8 mouse cellular contexts compared by ENCODE assay signal in genomic region chr17:75017423-75017822, GRCm38 (mm10). TPM values are rescaled to one million over a fixed set of nuclear protein-coding genes. Genes with fewer than 3 reads are reported as not detected.
DNase-seq lines count a peak whose midpoint lies in the region; ATAC-seq and TF ChIP-seq lines count a peak whose summit lies in the region.

No protein-coding gene starts in this region.

- no peak for ATAC-seq in liver, embryonic 12.5 days
- 0 out of 2 replicates have a peak, but pooled peaks have one; percentile 25 for ATAC-seq in stomach, postnatal 0 days (ENCODE audit: low FRiP score, low TSS enrichment)

- 59% methylated on average over 7 of the region's 7 CpGs for WGBS in liver, embryonic 12.5 days (ENCODE audit: insufficient replicate concordance)
- 72% methylated on average over 7 of the region's 7 CpGs for WGBS in limb, embryonic 10.5 days
- 84% methylated on average over 7 of the region's 7 CpGs for WGBS in stomach, postnatal 0 days

- DNase-seq in cerebellum, postnatal 10 days: peak; percentile 61 to 62
- no peak for DNase-seq in cerebellum, adult 11 months
- DNase-seq in liver: peak; percentile 58
- DNase-seq in adrenal gland, postnatal 36 days: peak; percentile 26 to 43
- peak; percentile 61 for DNase-seq in limb, embryonic 10.5 days (ENCODE audit: low spot score)
- peak; percentile 50 for DNase-seq in stomach, postnatal 0 days (ENCODE audit: low spot score)
- no peak for DNase-seq in left cerebral cortex, adult 11 months (ENCODE audit: low spot score)

- peak; percentile 73 for TF ChIP-seq CTCF in stomach, postnatal 0 days (IDR thresholded peaks at IDR 0.05; ENCODE audit: low read depth)

- no peak overlapping the region for H3K27ac ChIP-seq in liver, embryonic 12.5 days
- no peak overlapping the region for H3K27ac ChIP-seq in limb, embryonic 10.5 days
- H3K27ac ChIP-seq in stomach, postnatal 0 days (replicated peaks): no peak overlapping the region

- H3K4me3 ChIP-seq in liver, embryonic 12.5 days: no peak overlapping the region
- no peak overlapping the region for H3K4me3 ChIP-seq in limb, embryonic 10.5 days
- H3K4me3 ChIP-seq in stomach, postnatal 0 days (ENCODE audit: low read depth, low read length): no peak overlapping the region

- H3K9ac ChIP-seq in liver, embryonic 12.5 days: no peak overlapping the region
- no peak overlapping the region for H3K9ac ChIP-seq in stomach, postnatal 0 days (ENCODE audit: low read length)

- no peaks in the 10 kb centered on the region; the same call in 1 of the 2 replicates for H3K4me1 ChIP-seq in liver, embryonic 12.5 days
- H3K4me1 ChIP-seq in limb, embryonic 10.5 days: peaks cover 37% of the 10 kb centered on the region
- H3K4me1 ChIP-seq in stomach, postnatal 0 days (replicated peaks; ENCODE audit: control insufficient read depth, insufficient read depth): peaks cover 3% of the 10 kb centered on the region

- H3K4me2 ChIP-seq in liver, embryonic 12.5 days: no peak overlapping the region
- H3K4me2 ChIP-seq in stomach, postnatal 0 days (replicated peaks; ENCODE audit: low read depth): no peak overlapping the region

- no peaks in the 10 kb centered on the region for H3K27me3 ChIP-seq in liver, embryonic 12.5 days (replicated peaks)
- H3K27me3 ChIP-seq in limb, embryonic 10.5 days (ENCODE audit: low read depth, poor library complexity, severe bottlenecking): no peaks in the 10 kb centered on the region
- no peaks in the 10 kb centered on the region for H3K27me3 ChIP-seq in stomach, postnatal 0 days (ENCODE audit: control insufficient read depth, insufficient read depth, low read length)

- no peaks in the 10 kb centered on the region for H3K36me3 ChIP-seq in liver, embryonic 12.5 days
- 0 out of 2 replicates have a peak, but pooled peaks cover 9% of the 10 kb centered on the region for H3K36me3 ChIP-seq in limb, embryonic 10.5 days
- no peaks in the 10 kb centered on the region for H3K36me3 ChIP-seq in stomach, postnatal 0 days (ENCODE audit: control insufficient read depth, insufficient read depth, low read length)

- no peaks in the 10 kb centered on the region for H3K9me3 ChIP-seq in liver, embryonic 12.5 days (replicated peaks)
- no peaks in the 10 kb centered on the region for H3K9me3 ChIP-seq in limb, embryonic 10.5 days (replicated peaks)
- no peaks in the 10 kb centered on the region for H3K9me3 ChIP-seq in stomach, postnatal 0 days (ENCODE audit: control insufficient read depth, low read length)

- TF ChIP-seq EP300 in stomach, postnatal 0 days (optimal IDR thresholded peaks at IDR 0.05): no peak

RNA-seq across cellular contexts. Expression of gene Ltbp1, which starts 12.1 kb away (rescaled TPM):
- 7.4 and 8.6 TPM in 2 replicates for polyA plus RNA-seq in liver, embryonic 12.5 days (2016; fragmentation: Nextera tagmentation; extraction: Ambion mirVana)
- total RNA-seq in adrenal gland, postnatal 36 days (2021): 10 to 100 TPM; 12.9 to 15.5 TPM
- 7.1 and 16.4 TPM in 2 replicates for polyA plus RNA-seq in limb, embryonic 10.5 days (2016; fragmentation: Nextera tagmentation; extraction: Ambion mirVana)
- polyA plus RNA-seq in stomach, postnatal 0 days (2015; fragmentation: Nextera tagmentation; extraction: Ambion mirVana): 16.2 and 17.7 TPM in 2 replicates

Comparison
In these comparisons a context has a peak if more than half of its experiments do, and no peak if none do; other contexts are left out.
1. DNase-seq: peak in cerebellum, postnatal 10 days (2 of 2), liver (single experiment), adrenal gland, postnatal 36 days (2 of 2), limb, embryonic 10.5 days (single experiment) and stomach, postnatal 0 days (single experiment); none in cerebellum, adult 11 months (single experiment) and left cerebral cortex, adult 11 months (single experiment).